Mouse (Mus musculus): Measurements from ENCODE around the gene Ptges3.
"Not testable (repeated sequence)": the region's sequence is repeated elsewhere in the genome, so short reads cannot be mapped to it uniquely, and the experiment has no call there.

Ptges3 gene

GRCm38 (mm10) chr10:128059207-128059981 is 640 bp downstream of the Ptges3 start:
- DNase-seq (ENCODE audit: low spot score in 2 of 2): peak; percentile 45 to 47

GRCm38 (mm10) chr10:128061109-128061508 is 2.4 kb downstream of the Ptges3 start:
- no peak for DNase-seq (ENCODE audit: low spot score in 2 of 2)

DNA sequence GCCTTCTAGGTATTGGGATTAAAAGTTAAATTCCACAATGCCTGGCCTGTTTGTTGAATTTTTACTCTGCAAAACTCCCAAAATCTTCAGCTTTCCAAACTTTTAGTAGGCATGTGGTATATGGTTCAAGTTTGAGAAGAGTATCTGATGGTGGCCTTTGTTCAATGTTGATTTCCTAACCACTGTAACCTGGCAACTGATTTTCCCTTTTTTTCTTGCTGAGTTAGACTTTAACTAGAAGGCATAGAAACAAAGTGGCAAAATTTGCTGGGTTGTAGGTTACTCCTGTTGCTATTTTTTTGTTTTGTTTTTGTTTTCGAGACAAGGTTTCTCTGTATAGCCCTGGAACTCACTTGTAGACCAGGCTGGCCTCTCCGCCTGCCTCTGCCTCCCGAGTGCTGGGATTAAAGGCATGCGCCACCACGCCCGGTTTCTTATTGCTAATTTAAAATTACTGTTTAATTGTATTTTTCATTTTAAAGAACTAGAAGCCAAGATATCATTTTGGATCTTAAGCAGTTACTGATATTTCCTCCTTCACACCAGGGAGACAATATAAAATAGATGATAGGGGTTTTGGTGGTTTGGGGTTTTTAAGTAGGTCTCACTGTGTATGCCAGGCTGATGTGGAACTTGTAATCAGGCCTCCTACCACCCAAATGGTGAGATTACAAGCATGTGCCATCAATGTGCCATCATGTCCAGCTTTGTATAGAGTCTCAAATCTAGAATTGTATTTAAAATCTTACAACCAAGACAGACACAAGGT is 3.7 kb downstream of the Ptges3 start:
- DNase-seq (ENCODE audit: low spot score in 2 of 2): no peak

GRCm38 (mm10) chr10:128066072-128066471 is 7.3 kb downstream of the Ptges3 start:
- DNase-seq (ENCODE audit: low spot score in 2 of 2): no peak

- DNase-seq (ENCODE audit: low spot score in 2 of 2): no peak
These were observed 10.4 kb downstream of the Ptges3 start for GRCm38 (mm10) chr10:128069201-128069600.

- DNase-seq (ENCODE audit: low spot score in 2 of 2): not testable (repeated sequence)
These were observed 11.7 kb downstream of the Ptges3 start for GRCm38 (mm10) chr10:128070432-128070831.

GRCm38 (mm10) chr10:128078269-128078668 is 19.5 kb downstream of the Ptges3 start:
- not testable (repeated sequence) for DNase-seq (ENCODE audit: low spot score in 2 of 2)

DNA sequence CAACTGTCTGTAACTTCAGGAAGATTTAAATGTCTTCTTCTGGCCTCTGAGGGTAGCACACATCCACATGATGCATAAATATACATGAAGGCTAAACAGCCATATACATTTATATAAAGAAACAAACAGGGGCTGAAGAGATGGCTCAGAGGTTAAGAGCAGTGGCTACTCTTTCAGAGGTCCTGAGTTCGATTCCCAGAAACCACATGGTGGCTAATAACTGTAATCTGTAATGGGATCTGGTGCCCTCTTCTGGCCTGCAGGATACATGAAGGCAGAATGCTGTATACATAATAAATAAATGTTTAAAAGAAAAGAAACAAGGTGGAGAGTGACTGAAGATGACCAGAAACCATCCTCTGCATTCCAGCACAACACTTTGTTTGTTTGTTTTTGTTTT is 21.7 kb downstream of the Ptges3 start:
- DNase-seq (ENCODE audit: low spot score in 2 of 2): no peak

DNA sequence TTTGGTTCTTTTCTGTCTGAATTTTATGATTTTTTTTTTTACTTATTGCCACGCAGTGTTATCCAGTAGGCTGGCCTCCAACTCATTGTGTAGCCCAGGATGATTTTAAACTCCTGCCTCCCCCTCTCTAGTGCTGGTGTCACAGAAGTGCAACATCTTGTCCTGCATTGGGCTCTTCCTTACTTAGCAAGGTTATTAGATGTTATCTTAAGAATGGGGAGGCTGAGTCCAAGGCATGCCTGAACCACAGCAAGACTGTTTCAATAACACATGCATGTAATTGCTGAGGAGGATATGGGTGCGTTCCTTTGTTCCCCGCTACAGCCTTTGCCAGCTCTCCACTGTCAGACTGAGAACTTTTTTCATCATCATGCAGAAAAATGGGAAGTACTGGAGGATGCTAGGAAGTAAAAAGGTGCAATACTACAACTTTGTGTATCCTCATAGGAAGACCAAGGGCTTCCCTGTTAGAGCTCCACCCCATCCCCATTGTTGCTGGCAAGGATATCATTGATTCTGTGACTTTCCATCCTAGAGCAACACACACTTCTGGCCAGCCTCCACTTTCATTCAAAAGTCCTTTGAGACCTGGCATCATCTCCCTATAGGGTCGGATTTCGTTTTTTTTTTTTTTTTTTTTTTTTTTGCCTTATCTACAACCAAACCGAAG is 23.2 kb downstream of the Ptges3 start:
- DNase-seq (ENCODE audit: low spot score in 2 of 2): no peak

DNA sequence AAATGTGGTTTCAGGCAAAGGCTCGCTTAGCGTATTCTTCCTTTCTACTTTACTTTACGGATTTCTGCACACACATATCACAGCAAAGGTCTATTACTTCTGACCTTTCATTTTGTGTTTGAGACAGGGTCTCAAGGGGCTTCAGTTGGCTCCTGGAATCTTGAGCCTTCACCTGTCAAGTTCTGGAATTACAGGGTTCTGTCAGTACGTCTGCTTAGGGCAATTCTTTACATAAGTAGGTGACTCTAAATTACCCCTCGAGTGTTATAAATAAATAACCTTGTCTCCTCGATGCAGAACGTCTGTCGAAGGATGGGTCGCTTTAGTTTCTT is 23.7 kb downstream of the Ptges3 start:
- DNase-seq (ENCODE audit: low spot score in 2 of 2): no peak

GRCm38 (mm10) chr10:128082880-128083421 is 24.2 kb downstream of the Ptges3 start, which contains the start of gene Atp5b:
Gene Atp5b, plus strand, starts transcription at chr10:128083273.
- peak; percentile 97 for DNase-seq (ENCODE audit: low spot score in 2 of 2)

GRCm38 (mm10) chr10:128083688-128084087 is 24.9 kb downstream of the Ptges3 start:
- DNase-seq (ENCODE audit: low spot score in 2 of 2): peak in 1 of 2 experiments; percentile 27

- DNase-seq (ENCODE audit: low spot score in 2 of 2): no peak
These were observed 25.4 kb downstream of the Ptges3 start for GRCm38 (mm10) chr10:128084160-128084559.

DNA sequence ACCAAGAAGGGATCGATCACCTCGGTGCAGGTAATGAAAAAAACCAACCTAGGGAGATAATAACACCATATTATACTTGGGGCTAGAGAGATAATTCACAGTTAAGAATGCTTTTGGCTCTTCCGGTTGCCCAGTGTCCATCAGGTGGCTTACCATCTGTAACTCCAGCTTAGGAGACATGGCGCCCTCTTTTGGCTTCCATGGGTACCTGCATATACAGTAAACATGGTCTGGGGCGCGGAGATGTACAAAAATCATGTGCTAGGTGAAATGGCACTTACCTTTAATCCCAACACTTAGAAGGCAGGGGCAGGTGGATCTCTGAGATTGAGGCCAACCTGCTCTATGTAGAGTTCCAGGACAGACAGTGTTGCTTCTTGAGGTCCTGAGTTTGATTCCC is 27.6 kb downstream of the Ptges3 start:
- DNase-seq (ENCODE audit: low spot score in 2 of 2): no peak

- not testable (repeated sequence) for DNase-seq (ENCODE audit: low spot score in 2 of 2)
These were observed 28.5 kb downstream of the Ptges3 start for GRCm38 (mm10) chr10:128087216-128087615.

DNA sequence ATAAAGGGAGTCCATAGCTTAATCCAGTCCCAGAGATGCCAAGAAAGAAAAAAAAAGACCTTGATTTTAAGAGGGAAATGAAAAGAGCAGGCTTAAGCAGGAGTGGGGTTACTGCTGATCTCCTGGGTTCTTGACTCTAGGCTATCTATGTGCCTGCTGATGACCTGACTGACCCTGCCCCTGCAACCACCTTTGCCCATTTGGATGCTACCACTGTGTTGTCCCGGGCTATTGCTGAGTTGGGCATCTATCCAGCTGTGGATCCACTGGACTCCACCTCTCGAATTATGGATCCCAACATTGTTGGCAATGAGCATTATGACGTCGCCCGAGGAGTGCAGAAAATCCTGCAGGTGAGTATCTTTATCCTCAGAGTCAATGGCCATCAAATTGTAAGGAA is 29.4 kb downstream of the Ptges3 start:
- no peak for DNase-seq (ENCODE audit: low spot score in 2 of 2)

DNA sequence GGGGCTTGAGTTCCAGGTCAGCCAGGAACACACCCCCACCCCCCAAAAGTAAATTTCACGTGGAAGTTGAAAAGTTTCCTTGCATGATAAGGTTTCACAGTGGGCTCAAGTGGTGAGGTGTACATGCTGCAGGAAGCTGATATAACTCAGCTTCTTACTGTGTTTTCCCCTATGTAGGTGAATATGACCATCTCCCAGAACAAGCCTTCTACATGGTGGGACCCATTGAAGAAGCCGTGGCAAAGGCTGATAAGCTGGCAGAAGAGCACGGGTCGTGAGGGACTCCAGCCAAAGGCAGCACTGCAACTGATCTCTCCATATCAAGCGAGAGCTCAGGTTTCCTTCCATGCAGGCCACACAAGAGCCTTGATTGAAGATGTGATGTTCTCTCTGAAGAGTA is 31.1 kb downstream of the Ptges3 start:
- no peak for DNase-seq (ENCODE audit: low spot score in 2 of 2)

GRCm38 (mm10) chr10:128090651-128091563 is 32.2 kb downstream of the Ptges3 start:
- peak; percentile 80 to 85 for DNase-seq (ENCODE audit: low spot score in 2 of 2)

- DNase-seq (ENCODE audit: low spot score in 2 of 2): no peak
These were observed 33.1 kb downstream of the Ptges3 start, which contains the start of gene Baz2a for GRCm38 (mm10) chr10:128091564-128092505. Gene Baz2a, plus strand, starts transcription at chr10:128091577.
